Mouse (Mus musculus): ENCODE data around the gene Mxd3. TPM values are rescaled to one million over a fixed set of nuclear protein-coding genes. Genes with fewer than 3 reads are reported as not detected.

Gene Mxd3
- polyA plus RNA-seq (2012; rRNA removed): 1.2 and 1.9 TPM in 2 replicates

DNA sequence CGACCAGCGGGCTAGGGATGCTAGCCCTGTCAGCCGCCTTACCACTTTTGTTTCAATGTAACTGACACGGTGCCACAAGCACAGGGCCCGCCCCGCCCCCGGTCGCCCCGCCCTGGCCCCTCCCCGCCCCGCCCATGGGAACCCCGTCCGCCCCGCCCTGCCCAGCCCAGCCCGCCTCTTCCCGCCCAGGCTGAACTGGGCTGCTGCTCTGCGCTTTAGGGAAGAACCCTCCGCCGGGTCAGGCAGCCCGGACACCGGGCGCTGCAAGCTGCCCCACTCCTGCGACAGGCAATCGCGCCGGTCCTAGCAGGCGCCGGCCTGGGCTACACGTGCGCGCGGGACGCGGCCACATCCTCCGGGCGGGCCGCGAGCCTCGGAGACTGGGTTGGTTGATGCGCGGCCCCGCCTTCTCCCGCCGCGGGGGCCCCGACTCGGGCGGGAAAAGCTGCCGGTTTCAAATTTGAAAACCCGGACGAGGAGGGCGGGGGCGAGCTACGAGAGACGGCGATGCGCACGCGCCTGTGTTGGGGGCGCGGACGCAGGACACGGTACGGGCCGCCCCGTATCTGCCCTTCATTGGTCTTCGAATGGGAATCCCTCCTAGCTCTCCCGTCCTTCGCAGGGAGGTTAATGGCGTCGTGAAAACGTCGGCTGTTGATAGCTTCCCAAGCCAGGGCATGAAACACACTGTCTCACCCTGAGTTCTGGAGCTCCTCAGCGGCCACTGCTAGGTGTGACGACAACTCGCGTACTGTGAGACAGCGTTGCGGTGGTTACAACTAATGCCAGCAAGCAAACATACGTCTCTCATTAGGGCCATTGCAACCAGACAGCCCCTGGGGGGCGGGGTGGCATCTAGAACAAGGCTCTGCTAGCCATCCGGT is at the start of gene Mxd3:
Mxd3 (minus strand) TSS at position 141 of the 884 bp plus-strand sequence.
- Histone ChIP-seq H3K4me3 (ENCODE audit: insufficient read depth, low read length) (peak within 1 kb of the TSS; percentile 34), H3K4me1 (ENCODE audit: control insufficient read depth, insufficient read depth, low read length) (peaks cover 2% of the 10 kb centered on the region), H3K27ac (ENCODE audit: insufficient read depth, low read length) (no peak within 1 kb of the TSS)
- TF ChIP-seq POLR2A (IDR thresholded peaks at IDR 0.05; ENCODE audit: extremely low read depth, insufficient read depth, low read length) (no peak), CTCF (IDR thresholded peaks at IDR 0.05; ENCODE audit: extremely low read depth, insufficient read depth, low read length) (no peak)

DNA sequence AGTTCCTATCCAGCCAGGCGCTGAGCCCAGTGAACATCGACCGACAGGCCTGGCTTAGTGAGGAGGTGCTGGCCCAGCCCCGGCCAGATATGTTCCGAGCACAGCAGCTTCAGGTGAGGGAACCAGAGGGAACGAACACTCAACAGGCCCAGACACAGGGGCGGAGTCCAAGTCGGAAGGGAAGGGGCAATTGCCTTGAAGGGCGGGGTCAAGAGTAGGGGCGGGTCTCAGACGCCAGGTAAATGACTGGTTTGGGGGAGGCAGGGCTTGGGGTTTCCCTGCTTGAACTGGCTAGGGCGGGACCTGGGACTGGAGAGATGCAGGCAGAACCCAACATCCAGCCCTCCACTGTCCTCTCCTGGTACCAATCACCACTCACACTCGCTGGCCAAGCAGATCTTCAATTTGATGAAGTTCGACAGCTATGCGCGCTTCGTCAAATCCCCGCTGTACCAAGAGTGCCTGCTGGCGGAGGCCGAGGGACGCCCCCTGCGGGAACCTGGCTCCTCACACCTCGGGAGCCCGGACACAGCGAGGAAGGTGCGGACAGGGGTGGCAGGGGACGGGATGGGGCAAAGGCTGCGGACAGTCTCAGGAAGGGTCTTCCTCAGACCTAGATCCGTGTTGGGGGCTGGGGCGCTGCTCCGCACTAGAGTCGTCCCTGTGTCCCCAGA is 49.4 kb upstream of the Mxd3 start:
- Histone ChIP-seq H3K4me3 (ENCODE audit: insufficient read depth, low read length) (no peak overlapping the region), H3K27ac (ENCODE audit: insufficient read depth, low read length) (no peak overlapping the region), H3K4me1 (ENCODE audit: control insufficient read depth, insufficient read depth, low read length) (peaks cover 2% of the 10 kb centered on the region)
- TF ChIP-seq POLR2A (IDR thresholded peaks at IDR 0.05; ENCODE audit: extremely low read depth, insufficient read depth, low read length) (no peak), CTCF (IDR thresholded peaks at IDR 0.05; ENCODE audit: extremely low read depth, insufficient read depth, low read length) (no peak)

DNA sequence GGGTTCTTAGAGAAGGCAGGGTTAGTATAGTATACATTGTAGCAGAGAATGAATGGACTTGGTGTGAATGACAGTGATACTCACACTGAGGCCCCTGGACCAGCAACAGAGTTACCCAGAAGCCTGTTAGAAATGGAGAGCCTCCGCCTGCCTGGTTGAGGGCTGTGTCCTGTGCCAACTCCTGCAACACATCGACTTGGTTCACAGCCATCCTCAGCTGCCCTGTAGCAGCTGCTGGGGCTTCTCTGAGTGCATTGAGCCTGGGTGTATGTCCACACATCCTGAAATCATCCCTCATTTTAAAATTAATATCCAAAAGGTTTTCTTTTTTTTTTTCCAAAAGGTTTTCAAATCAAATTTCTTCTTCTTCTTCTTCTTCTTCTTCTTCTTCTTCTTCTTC is 46.3 kb upstream of the Mxd3 start:
- H3K27ac ChIP-seq (ENCODE audit: insufficient read depth, low read length): no peak overlapping the region
- no peaks in the 10 kb centered on the region for H3K4me1 ChIP-seq (ENCODE audit: control insufficient read depth, insufficient read depth, low read length)
- H3K4me3 ChIP-seq (ENCODE audit: insufficient read depth, low read length): no peak overlapping the region
- TF ChIP-seq POLR2A (IDR thresholded peaks at IDR 0.05; ENCODE audit: extremely low read depth, insufficient read depth, low read length) (no peak), CTCF (IDR thresholded peaks at IDR 0.05; ENCODE audit: extremely low read depth, insufficient read depth, low read length) (no peak)

DNA sequence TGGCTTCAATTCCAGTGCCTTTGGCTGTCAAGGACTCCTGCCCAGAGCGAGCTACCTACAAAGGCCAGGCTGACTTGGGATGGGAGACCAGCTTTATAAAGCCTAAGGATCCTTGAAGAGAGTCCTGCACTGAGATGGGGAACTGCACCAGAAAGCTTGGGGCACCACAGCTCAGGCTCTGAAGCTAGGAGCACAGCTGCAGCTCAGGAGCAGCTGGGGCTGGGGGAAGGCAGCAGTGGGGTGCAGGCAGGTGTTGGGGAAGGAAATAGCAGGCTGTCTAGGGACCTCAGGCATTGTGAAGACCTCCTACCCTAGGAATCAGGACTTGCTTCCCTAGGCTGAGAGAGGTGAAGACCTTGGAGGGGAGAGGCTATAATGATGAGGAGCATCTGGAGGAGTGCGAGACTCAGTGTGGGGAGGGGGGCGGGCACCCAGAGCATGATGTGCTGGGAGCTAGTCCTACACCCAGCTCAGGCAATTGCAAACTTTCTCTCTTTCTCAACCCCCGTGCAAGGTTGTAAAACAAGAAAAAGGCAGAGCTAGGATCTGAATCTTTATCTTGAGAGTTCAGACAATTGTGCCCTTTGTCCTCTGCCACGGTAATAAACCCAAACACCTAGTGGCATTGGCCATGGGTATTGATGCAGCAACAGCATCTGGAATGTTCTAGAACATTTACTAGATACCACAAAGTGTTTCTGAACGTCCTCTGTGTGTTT is 44.7 kb upstream of the Mxd3 start:
- no peak overlapping the region for H3K27ac ChIP-seq (ENCODE audit: insufficient read depth, low read length)
- no peak overlapping the region for H3K4me3 ChIP-seq (ENCODE audit: insufficient read depth, low read length)
- 0 out of 2 replicates have a peak, but pooled peaks cover 1% of the 10 kb centered on the region for H3K4me1 ChIP-seq (ENCODE audit: control insufficient read depth, insufficient read depth, low read length)
- no peak for TF ChIP-seq POLR2A (IDR thresholded peaks at IDR 0.05; ENCODE audit: extremely low read depth, insufficient read depth, low read length)
- TF ChIP-seq CTCF (IDR thresholded peaks at IDR 0.05; ENCODE audit: extremely low read depth, insufficient read depth, low read length): no peak

DNA sequence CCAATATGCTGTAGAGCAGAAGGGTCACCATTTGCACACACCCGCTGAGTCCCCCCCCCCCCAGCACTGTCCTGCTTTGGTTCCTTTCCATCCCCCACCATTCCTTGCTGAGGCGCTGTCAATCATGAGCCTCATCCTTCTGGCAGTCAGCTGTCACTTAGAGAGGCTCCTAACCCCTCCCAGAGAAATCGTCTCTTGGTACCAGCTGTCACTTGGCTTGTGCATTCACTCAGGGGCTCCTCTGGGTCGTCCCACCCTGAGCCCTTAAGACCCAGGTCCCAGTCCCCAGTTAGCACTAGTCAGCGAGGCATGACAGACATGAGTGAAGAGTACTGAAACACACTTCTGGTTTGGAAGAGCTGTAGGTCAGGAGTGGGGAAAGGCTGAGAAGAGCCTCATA is 42.1 kb upstream of the Mxd3 start:
- H3K4me3 ChIP-seq (ENCODE audit: insufficient read depth, low read length): no peak overlapping the region
- H3K27ac ChIP-seq (ENCODE audit: insufficient read depth, low read length): no peak overlapping the region
- 0 out of 2 replicates have a peak, but pooled peaks cover 3% of the 10 kb centered on the region for H3K4me1 ChIP-seq (ENCODE audit: control insufficient read depth, insufficient read depth, low read length)
- TF ChIP-seq CTCF (IDR thresholded peaks at IDR 0.05; ENCODE audit: extremely low read depth, insufficient read depth, low read length) (no peak), POLR2A (IDR thresholded peaks at IDR 0.05; ENCODE audit: extremely low read depth, insufficient read depth, low read length) (no peak)

DNA sequence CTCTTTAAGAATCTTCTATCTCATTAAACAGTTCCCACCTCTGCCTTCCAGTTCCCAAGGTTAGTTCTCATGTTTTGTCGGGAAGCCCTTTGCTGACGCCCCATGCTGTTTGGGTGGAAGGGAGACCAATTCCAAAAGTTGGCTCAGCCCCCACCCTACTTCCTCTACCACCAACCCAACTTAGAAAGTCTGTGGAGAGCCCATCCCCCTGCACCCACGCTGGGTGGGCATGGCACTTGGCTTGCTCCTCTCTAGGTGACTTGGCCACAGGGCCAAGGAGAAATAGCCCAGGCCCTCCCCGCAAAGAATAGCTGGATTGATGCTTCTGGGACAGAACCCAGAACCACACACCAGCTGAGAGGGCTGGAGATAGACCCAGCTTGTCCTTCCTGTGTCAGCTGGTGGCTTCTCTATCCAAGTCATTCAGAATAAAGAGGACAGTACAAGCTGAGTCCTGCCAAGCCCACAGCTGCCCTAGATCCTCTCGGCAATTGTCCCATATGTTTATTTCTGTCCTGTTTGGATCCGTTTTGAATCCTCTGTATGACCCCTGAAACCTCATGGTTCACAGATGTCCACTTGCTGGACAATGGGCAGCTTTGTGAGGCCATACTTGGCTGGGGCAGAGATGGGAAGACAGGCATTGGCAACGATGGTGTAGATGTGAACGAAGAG is 41.5 kb upstream of the Mxd3 start:
- Histone ChIP-seq H3K4me1 (ENCODE audit: control insufficient read depth, insufficient read depth, low read length) (0 out of 2 replicates have a peak, but pooled peaks cover 3% of the 10 kb centered on the region), H3K27ac (ENCODE audit: insufficient read depth, low read length) (no peak overlapping the region), H3K4me3 (ENCODE audit: insufficient read depth, low read length) (no peak overlapping the region)
- TF ChIP-seq POLR2A (IDR thresholded peaks at IDR 0.05; ENCODE audit: extremely low read depth, insufficient read depth, low read length) (no peak), CTCF (IDR thresholded peaks at IDR 0.05; ENCODE audit: extremely low read depth, insufficient read depth, low read length) (no peak)

DNA sequence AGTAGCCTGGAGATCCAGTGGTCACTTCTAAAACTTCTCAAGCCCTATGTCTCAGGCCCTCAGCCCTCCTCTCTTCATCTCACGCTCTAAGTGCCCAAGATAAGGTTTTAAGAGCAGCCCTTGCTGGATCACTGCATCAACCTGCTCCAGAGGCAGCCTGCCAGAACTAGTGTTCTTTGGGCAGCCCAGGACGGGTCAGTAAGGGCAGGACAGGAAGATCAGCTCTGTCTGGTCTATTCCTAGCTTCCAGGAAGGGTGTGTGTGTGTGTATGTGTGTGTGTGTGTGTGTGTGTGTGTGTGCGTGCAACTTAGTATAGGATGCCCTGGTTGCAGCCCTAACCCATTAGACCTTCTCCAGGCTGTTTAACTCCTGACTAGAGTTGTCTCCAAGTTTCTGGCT is 40.6 kb upstream of the Mxd3 start:
- Histone ChIP-seq H3K4me1 (ENCODE audit: control insufficient read depth, insufficient read depth, low read length) (0 out of 2 replicates have a peak, but pooled peaks cover 3% of the 10 kb centered on the region), H3K27ac (ENCODE audit: insufficient read depth, low read length) (0 out of 2 replicates have a peak overlapping the region, but pooled peaks have one; percentile 26), H3K4me3 (ENCODE audit: insufficient read depth, low read length) (peak overlapping the region; percentile 40)
- TF ChIP-seq CTCF (IDR thresholded peaks at IDR 0.05; ENCODE audit: extremely low read depth, insufficient read depth, low read length): no peak
- no peak for TF ChIP-seq POLR2A (IDR thresholded peaks at IDR 0.05; ENCODE audit: extremely low read depth, insufficient read depth, low read length)

DNA sequence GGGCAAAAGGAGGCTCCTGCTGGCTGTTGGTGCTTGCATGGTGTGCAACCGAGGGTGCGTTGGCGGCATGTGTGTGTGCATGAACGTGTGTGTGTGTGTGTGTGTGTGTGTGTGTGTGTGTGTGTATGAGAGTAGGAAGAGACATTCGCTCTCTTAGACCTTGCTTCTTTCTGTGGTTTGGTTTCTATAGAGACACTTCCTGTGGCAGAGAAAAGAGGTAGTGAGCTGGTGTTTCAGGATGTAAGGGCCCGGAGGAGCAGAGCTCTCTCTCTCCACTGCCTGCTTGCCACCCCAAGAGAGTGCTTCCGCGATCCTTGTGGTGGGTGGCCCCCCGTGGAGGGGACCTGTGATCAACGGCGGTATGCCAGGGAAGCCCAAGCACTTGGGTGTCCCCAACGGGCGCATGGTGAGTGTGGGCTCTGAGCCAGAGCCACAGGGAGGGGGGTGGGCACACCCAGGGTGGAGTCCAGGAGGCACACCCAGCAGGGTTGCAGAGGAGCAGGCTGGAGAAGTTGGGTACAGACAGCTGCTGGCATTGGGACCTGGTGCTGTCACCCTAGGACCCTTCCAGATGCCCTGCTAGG is 40.0 kb upstream of the Mxd3 start, which contains the start of gene Rgs14:
Rgs14 (plus strand) TSS at position 202 of the 584 bp plus-strand sequence.
- peak within 1 kb of the TSS; percentile 26; the same call in 1 of the 2 replicates for H3K27ac ChIP-seq (ENCODE audit: insufficient read depth, low read length)

More for the DNA sequence above, 40.0 kb upstream of the Mxd3 start, which contains the start of gene Rgs14:
- TF ChIP-seq POLR2A (IDR thresholded peaks at IDR 0.05; ENCODE audit: extremely low read depth, insufficient read depth, low read length) (0 out of 2 replicates have a peak, but pooled peaks have one; percentile 44), CTCF (IDR thresholded peaks at IDR 0.05; ENCODE audit: extremely low read depth, insufficient read depth, low read length) (no peak)
- peak within 1 kb of the TSS; percentile 40 for H3K4me3 ChIP-seq (ENCODE audit: insufficient read depth, low read length)
- 0 out of 2 replicates have a peak, but pooled peaks cover 3% of the 10 kb centered on the region for H3K4me1 ChIP-seq (ENCODE audit: control insufficient read depth, insufficient read depth, low read length)

Data from cortical plate, adult 2 months (tissue).